Mouse (Mus musculus): ENCODE measurements around the gene Rnase1. TPM values are rescaled to one million over a fixed set of nuclear protein-coding genes. Genes with fewer than 3 reads are reported as not detected.
A peak's percentile ranks its signal among the peaks of the same experiment; 100 is the strongest.
"Not testable (repeated sequence)": the region's sequence is repeated elsewhere in the genome, so short reads cannot be mapped to it uniquely, and the experiment has no call there.

Rnase1 gene
- polyA plus RNA-seq, 1 experiment from 2014 or later = 0.23 TPM

DNA sequence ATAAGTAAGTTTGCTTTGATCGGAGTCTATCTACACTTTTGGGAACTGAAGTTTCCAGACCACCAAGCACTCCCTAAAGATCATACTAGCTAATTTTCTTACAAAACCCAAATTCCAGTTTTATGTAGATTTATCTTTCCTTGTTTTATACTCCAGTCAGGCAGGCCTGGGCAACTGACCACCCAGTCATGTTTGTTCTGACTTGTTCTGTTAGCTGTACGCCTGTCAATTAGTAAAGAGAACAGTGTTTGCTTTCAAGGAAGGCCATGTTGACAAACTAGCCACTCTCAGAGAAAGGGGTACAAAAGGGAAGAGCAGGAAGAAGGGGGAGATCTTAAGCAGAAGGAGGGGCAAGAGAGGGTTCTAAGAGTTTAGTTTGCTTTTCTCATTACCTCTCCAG is 42.2 kb downstream of the Rnase1 start:
- no peaks in the 10 kb centered on the region for H3K36me3 ChIP-seq

GRCm38 (mm10) chr14:51103217-51103616 is 43.4 kb downstream of the Rnase1 start:
- no peaks in the 10 kb centered on the region for H3K36me3 ChIP-seq
- no peak overlapping the region for H3K27ac ChIP-seq (replicated peaks)
- H3K9ac ChIP-seq (replicated peaks) = no peak overlapping the region
- no peaks in the 10 kb centered on the region for H3K27me3 ChIP-seq
- no peak overlapping the region for H3K4me2 ChIP-seq (replicated peaks)
- no peaks in the 10 kb centered on the region for H3K4me1 ChIP-seq
- H3K4me3 ChIP-seq = no peak overlapping the region
- ATAC-seq (replicated peaks) = peak; percentile 60
- no peaks in the 10 kb centered on the region for H3K9me3 ChIP-seq
- WGBS = 41% methylated on average over 3 of the region's 3 CpGs

More for the DNA sequence above, 42.2 kb downstream of the Rnase1 start:
- H3K9ac ChIP-seq (replicated peaks) = no peak overlapping the region
- H3K27ac ChIP-seq (replicated peaks) = no peak overlapping the region
- 88% methylated on average over 2 of the region's 2 CpGs for WGBS
- no peak for ATAC-seq (replicated peaks)
- H3K9me3 ChIP-seq = no peaks in the 10 kb centered on the region
- no peaks in the 10 kb centered on the region for H3K27me3 ChIP-seq
- H3K4me3 ChIP-seq = no peak overlapping the region
- H3K4me1 ChIP-seq = no peaks in the 10 kb centered on the region
- no peak overlapping the region for H3K4me2 ChIP-seq (replicated peaks)

- no peak overlapping the region for H3K4me2 ChIP-seq (replicated peaks)
- no peaks in the 10 kb centered on the region for H3K4me1 ChIP-seq
- WGBS = 76% methylated on average over 9 of the region's 9 CpGs
- H3K27ac ChIP-seq (replicated peaks) = no peak overlapping the region
- no peak overlapping the region for H3K9ac ChIP-seq (replicated peaks)
- H3K4me3 ChIP-seq = no peak overlapping the region
- H3K27me3 ChIP-seq = no peaks in the 10 kb centered on the region
- no peaks in the 10 kb centered on the region for H3K36me3 ChIP-seq
- no peaks in the 10 kb centered on the region for H3K9me3 ChIP-seq
- no peak for ATAC-seq (replicated peaks)
Observed at GRCm38 (mm10) chr14:51101284-51101683, 45.3 kb downstream of the Rnase1 start.

GRCm38 (mm10) chr14:51098921-51099320 is 47.7 kb downstream of the Rnase1 start:
- Histone ChIP-seq H3K27ac (replicated peaks) (no peak overlapping the region), H3K4me3 (no peak overlapping the region), H3K36me3 (no peaks in the 10 kb centered on the region), H3K4me1 (no peaks in the 10 kb centered on the region), H3K4me2 (replicated peaks) (no peak overlapping the region), H3K9me3 (no peaks in the 10 kb centered on the region), H3K27me3 (no peaks in the 10 kb centered on the region), H3K9ac (replicated peaks) (no peak overlapping the region)
- 95% methylated on average over 11 of the region's 11 CpGs for WGBS
- no peak for ATAC-seq (replicated peaks)

GRCm38 (mm10) chr14:51098300-51098699 is 48.3 kb downstream of the Rnase1 start:
- WGBS = 24% methylated on average over 1 of the region's 1 CpGs
- not testable (repeated sequence) for H3K4me1 ChIP-seq; H3K27me3 ChIP-seq; H3K9ac ChIP-seq (replicated peaks); H3K27ac ChIP-seq (replicated peaks); H3K36me3 ChIP-seq; H3K9me3 ChIP-seq; H3K4me3 ChIP-seq; H3K4me2 ChIP-seq (replicated peaks)
- peak; percentile 55 for ATAC-seq (replicated peaks)

DNA sequence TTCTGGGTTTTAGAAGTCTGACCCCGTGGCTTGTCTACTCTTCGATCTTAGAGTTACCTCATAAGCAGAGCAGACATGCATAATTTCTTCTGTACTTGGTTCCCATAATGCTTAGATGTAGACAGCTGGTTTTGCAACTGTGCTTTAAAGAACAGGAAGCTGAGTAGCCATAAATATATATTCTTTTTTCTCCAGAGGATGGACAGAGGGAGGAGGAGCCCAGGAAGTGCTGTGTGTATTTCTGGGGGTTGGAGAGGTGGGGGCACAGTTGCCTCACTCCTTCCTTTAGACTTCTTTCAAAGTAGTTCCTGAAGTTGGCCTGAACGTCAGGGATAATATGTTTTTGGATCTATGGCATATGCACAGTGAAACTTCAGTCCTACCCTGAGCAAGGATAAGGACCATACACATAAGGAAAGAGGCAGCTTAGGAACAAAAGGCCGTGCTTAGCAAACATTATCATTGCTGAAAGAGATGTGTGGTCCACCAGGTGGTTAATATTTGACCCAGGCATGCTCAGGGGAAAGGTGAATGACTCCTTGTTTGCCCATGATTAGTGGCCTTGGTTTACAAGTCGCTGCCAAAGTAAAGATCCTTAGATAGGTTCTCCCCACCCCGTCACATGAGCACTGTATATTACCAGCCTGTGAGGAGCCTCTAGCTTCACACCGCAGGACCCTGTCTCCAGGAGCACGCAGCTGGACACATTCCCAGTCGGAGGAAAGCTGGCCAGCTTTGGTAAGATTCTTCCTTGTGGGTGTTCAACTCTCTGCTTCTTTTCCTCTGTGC is 50.7 kb downstream of the Rnase1 start:
- H3K4me2 ChIP-seq (replicated peaks) = no peak overlapping the region
- peaks cover 8% of the 10 kb centered on the region; the same call in 1 of the 2 replicates for H3K4me1 ChIP-seq
- H3K27me3 ChIP-seq = no peaks in the 10 kb centered on the region
- ATAC-seq (replicated peaks) = no peak
- no peak overlapping the region for H3K9ac ChIP-seq (replicated peaks)
- H3K9me3 ChIP-seq = no peaks in the 10 kb centered on the region
- no peak overlapping the region for H3K27ac ChIP-seq (replicated peaks)
- no peaks in the 10 kb centered on the region for H3K36me3 ChIP-seq
- 72% methylated on average over 9 of the region's 9 CpGs for WGBS
- no peak overlapping the region for H3K4me3 ChIP-seq

Other genes with a start within 250 kb of the Rnase1 start
- gene Klhl33, start 249.3 kb downstream of the Rnase1 start, polyA plus RNA-seq (2015; fragmentation: Nextera tagmentation; extraction: Ambion mirVana) = 0.18 and 0.27 TPM in 2 replicates
- gene Osgep, start 221.9 kb downstream of the Rnase1 start, polyA plus RNA-seq (2015; fragmentation: Nextera tagmentation; extraction: Ambion mirVana) = 145 and 150 TPM in 2 replicates
- 286 and 308 TPM in 2 replicates for gene Apex1, start 221.8 kb downstream of the Rnase1 start, polyA plus RNA-seq (2015; fragmentation: Nextera tagmentation; extraction: Ambion mirVana)
- 95.1 and 95.3 TPM in 2 replicates for gene Pip4p1, start 215.9 kb downstream of the Rnase1 start, polyA plus RNA-seq (2015; fragmentation: Nextera tagmentation; extraction: Ambion mirVana)
- gene Pnp, start 215.7 kb downstream of the Rnase1 start, polyA plus RNA-seq (2015; fragmentation: Nextera tagmentation; extraction: Ambion mirVana) = 17.0 and 19.8 TPM in 2 replicates
- not detected in 2 replicates for gene Gm49342, start 202.3 kb downstream of the Rnase1 start, polyA plus RNA-seq (2015; fragmentation: Nextera tagmentation; extraction: Ambion mirVana)
- 0.17 and 0.20 TPM in 2 replicates for gene Pnp2, start 190.8 kb downstream of the Rnase1 start, polyA plus RNA-seq (2015; fragmentation: Nextera tagmentation; extraction: Ambion mirVana)
- gene Rnase10, start 139.0 kb downstream of the Rnase1 start, polyA plus RNA-seq (2015; fragmentation: Nextera tagmentation; extraction: Ambion mirVana) = not detected in 2 replicates
- gene Rnase9, start 104.9 kb downstream of the Rnase1 start, polyA plus RNA-seq (2015; fragmentation: Nextera tagmentation; extraction: Ambion mirVana) = not detected in 2 replicates
- not detected in 2 replicates for gene Rnase11, start 96.6 kb downstream of the Rnase1 start, polyA plus RNA-seq (2015; fragmentation: Nextera tagmentation; extraction: Ambion mirVana)
- not detected in 2 replicates for gene Rnase12, start 89.1 kb downstream of the Rnase1 start, polyA plus RNA-seq (2015; fragmentation: Nextera tagmentation; extraction: Ambion mirVana)
- gene Olfr750, start 72.3 kb downstream of the Rnase1 start, polyA plus RNA-seq (2015; fragmentation: Nextera tagmentation; extraction: Ambion mirVana) = not detected in 2 replicates
- 8.9 and 10.0 TPM in 2 replicates for gene Rnase4, start 55.7 kb downstream of the Rnase1 start, polyA plus RNA-seq (2015; fragmentation: Nextera tagmentation; extraction: Ambion mirVana)
- 2.6 and 3.8 TPM in 2 replicates for gene Ang, start 55.6 kb downstream of the Rnase1 start, polyA plus RNA-seq (2015; fragmentation: Nextera tagmentation; extraction: Ambion mirVana)
- not detected in 2 replicates for gene Eddm3b, start 32.4 kb downstream of the Rnase1 start, polyA plus RNA-seq (2015; fragmentation: Nextera tagmentation; extraction: Ambion mirVana)
- gene Rnase6, start 22.9 kb downstream of the Rnase1 start, polyA plus RNA-seq (2015; fragmentation: Nextera tagmentation; extraction: Ambion mirVana) = 0.36 and 0.40 TPM in 2 replicates
- not detected in 2 replicates for gene Rnase2b, start 15.5 kb upstream of the Rnase1 start, polyA plus RNA-seq (2015; fragmentation: Nextera tagmentation; extraction: Ambion mirVana)
- gene Ang2, start 52.4 kb upstream of the Rnase1 start, polyA plus RNA-seq (2015; fragmentation: Nextera tagmentation; extraction: Ambion mirVana) = not detected in 2 replicates
- not detected in 2 replicates for gene Ear14, start 56.6 kb upstream of the Rnase1 start, polyA plus RNA-seq (2015; fragmentation: Nextera tagmentation; extraction: Ambion mirVana)
- gene Rnase2a, start 109.3 kb upstream of the Rnase1 start, polyA plus RNA-seq (2015; fragmentation: Nextera tagmentation; extraction: Ambion mirVana) = not detected in 2 replicates
- gene Gm7247, start 215.0 kb upstream of the Rnase1 start, polyA plus RNA-seq (2015; fragmentation: Nextera tagmentation; extraction: Ambion mirVana) = not detected in 2 replicates